Mouse (Mus musculus): ENCODE data around the gene Scn7a.

- TF ChIP-seq POLR2A (IDR thresholded peaks at IDR 0.05; ENCODE audit: extremely low read depth, insufficient read depth, low read length) (no peak), CTCF (IDR thresholded peaks at IDR 0.05; ENCODE audit: extremely low read depth, insufficient read depth, low read length) (no peak)
These were observed 57.7 kb downstream of the Scn7a start for GRCm38 (mm10) chr2:66726878-66727584.

Measured in cortical plate, adult 2 months (tissue).